Mouse (Mus musculus) heart, embryonic 11.5 days (tissue): Measurements from ENCODE around the gene Ercc2. TPM values are rescaled to one million over a fixed set of nuclear protein-coding genes. Genes with fewer than 3 reads are reported as not detected.

ENCODE experiments used
- ATAC-seq: fragments of 200-750 bp; cut with Nextera tagmentation; replicated peaks from 2 replicates; pipeline ENCODE4 v1.8.0; 2017; ENCODE audit warnings: moderate library complexity; ENCODE audit not compliant: insufficient number of reproducible peaks, low FRiP score, low TSS enrichment
- H3K27ac ChIP-seq: fragments of 300-500 bp; sonication (generic); 2 replicates; pipeline ENCODE4 v1.5.1; 2014; ENCODE audit warnings: mild to moderate bottlenecking, low read depth, low read length
- H3K27me3 ChIP-seq: fragments of 300-500 bp; sonication (generic); 2 replicates; pipeline ENCODE4 v1.6.1; 2014; ENCODE audit warnings: mild to moderate bottlenecking, low read length, mixed read lengths; ENCODE audit not compliant: control insufficient read depth, insufficient read depth
- H3K36me3 ChIP-seq: fragments of 300-500 bp; sonication (generic); 2 replicates; pipeline ENCODE4 v1.6.1; 2014; ENCODE audit warnings: mild to moderate bottlenecking, low read length, moderate library complexity, mixed read lengths; ENCODE audit not compliant: control insufficient read depth, insufficient read depth
- H3K4me1 ChIP-seq: fragments of 300-500 bp; sonication (generic); 2 replicates; pipeline ENCODE4 v1.6.1; 2014; ENCODE audit warnings: low read length; ENCODE audit not compliant: control insufficient read depth, insufficient read depth
- H3K4me2 ChIP-seq: fragments of 300-500 bp; sonication (generic); 2 replicates; pipeline ENCODE4 v1.6.1; 2014; ENCODE audit warnings: mild to moderate bottlenecking, moderate library complexity
- H3K4me3 ChIP-seq: fragments of 300-500 bp; sonication (generic); 2 replicates; pipeline ENCODE4 v1.5.1; 2014; ENCODE audit warnings: low read depth, low read length
- H3K9ac ChIP-seq: fragments of 300-500 bp; sonication (generic); 2 replicates; pipeline ENCODE4 v1.6.1; 2014; ENCODE audit warnings: mild to moderate bottlenecking, low read depth, low read length, moderate library complexity
- H3K9me3 ChIP-seq: fragments of 300-500 bp; sonication (generic); replicated peaks from 2 replicates; pipeline ENCODE4 v1.6.1; 2016; ENCODE audit warnings: low read length; ENCODE audit not compliant: control insufficient read depth
- WGBS: fragments of 180-500 bp; shearing (Covaris S2); extraction: QIAGEN DNeasy Blood & Tissue Kit; methylation state at CpG from one replicate; pipeline ENCODE4 v1.1.7; 2014; ENCODE audit not compliant: insufficient replicate concordance; 5-methylcytosine and 5-hydroxymethylcytosine counted together
- polyA plus RNA-seq: library from polyadenylated mRNA; unstranded; fragments of >200 nt; fragmentation: Nextera tagmentation; extraction: Ambion mirVana; gene quantifications from 2 replicates; pipeline ENCODE4 v1.2.1, GENCODE M21; 2014

Gene Ercc2
- polyA plus RNA-seq, 1 experiment from 2014 or later: 6.1 TPM

DNA sequence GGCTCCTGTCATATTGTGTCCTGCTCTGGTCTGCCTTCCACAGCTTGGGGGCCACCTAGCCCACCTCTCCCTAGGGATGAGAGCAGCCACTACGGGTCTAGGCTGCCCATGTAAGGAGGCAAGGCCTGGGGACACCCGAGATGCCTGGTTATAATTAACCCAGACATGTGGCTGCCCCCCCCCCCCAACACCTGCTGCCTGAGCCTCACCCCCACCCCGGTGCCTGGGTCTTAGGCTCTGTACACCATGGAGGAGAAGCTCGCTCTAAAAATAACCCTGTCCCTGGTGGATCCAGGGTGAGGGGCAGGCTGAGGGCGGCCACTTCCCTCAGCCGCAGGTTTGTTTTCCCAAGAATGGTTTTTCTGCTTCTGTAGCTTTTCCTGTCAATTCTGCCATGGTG, 27.9 kb downstream of the Ercc2 start:
- Histone ChIP-seq H3K4me3 (no peak overlapping the region), H3K27ac (peak overlapping the region; percentile 80)

GRCm38 (mm10) chr7:19410766-19411344, 29.0 kb downstream of the Ercc2 start:
- ATAC-seq: no peak
- Histone ChIP-seq H3K4me1 (peaks cover 22% of the 10 kb centered on the region), H3K27ac (no peak overlapping the region), H3K4me2 (no peak overlapping the region), H3K9ac (no peak overlapping the region), H3K36me3 (no peaks in the 10 kb centered on the region), H3K4me3 (no peak overlapping the region), H3K9me3 (no peaks in the 10 kb centered on the region), H3K27me3 (peaks cover 4% of the 10 kb centered on the region; the same call in 1 of the 2 replicates)
- WGBS: 65% methylated on average over 11 of the region's 11 CpGs

More for the DNA sequence above, 27.9 kb downstream of the Ercc2 start:
- Histone ChIP-seq H3K4me1 (peaks cover 22% of the 10 kb centered on the region), H3K9me3 (no peaks in the 10 kb centered on the region), H3K36me3 (no peaks in the 10 kb centered on the region), H3K4me2 (peak overlapping the region; percentile 37), H3K27me3 (peaks cover 5% of the 10 kb centered on the region; the same call in 1 of the 2 replicates), H3K9ac (peak overlapping the region; percentile 49; the same call in 1 of the 2 replicates)
- WGBS: 22% methylated on average over 6 of the region's 6 CpGs
- ATAC-seq: peak; percentile 51

DNA sequence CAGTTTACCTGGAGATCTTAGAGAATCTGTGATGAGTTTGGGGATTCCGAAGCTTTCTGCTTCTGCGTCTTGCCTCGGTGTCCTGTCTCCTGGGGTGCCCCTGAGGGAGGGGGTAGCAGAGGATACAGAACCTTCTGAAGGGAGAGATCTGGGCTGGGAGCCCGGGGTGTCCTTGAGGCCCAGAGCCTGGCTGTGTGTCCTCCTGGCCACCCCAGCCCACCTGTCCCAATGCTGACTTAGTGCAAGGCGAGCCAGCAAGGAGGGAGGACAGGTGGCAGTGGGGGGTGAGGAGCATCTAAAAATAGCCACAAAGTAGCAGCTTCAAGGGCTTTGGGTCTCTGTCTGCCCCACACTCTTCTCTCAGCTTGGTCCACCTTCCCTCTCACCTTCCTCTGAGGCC, 30.0 kb downstream of the Ercc2 start:
- no peaks in the 10 kb centered on the region for H3K36me3 ChIP-seq
- 0 out of 2 replicates have a peak overlapping the region, but pooled peaks have one; percentile 22 for H3K27ac ChIP-seq
- no peak for ATAC-seq
- no peak overlapping the region for H3K9ac ChIP-seq
- WGBS: 75% methylated on average over 5 of the region's 5 CpGs
- peaks cover 5% of the 10 kb centered on the region; the same call in 1 of the 2 replicates for H3K27me3 ChIP-seq
- no peaks in the 10 kb centered on the region for H3K9me3 ChIP-seq
- peaks cover 23% of the 10 kb centered on the region for H3K4me1 ChIP-seq
- no peak overlapping the region for H3K4me2 ChIP-seq
- H3K4me3 ChIP-seq: 0 out of 2 replicates have a peak overlapping the region, but pooled peaks have one; percentile 5

GRCm38 (mm10) chr7:19413525-19413924, 31.7 kb downstream of the Ercc2 start:
- H3K36me3 ChIP-seq: no peaks in the 10 kb centered on the region
- no peak overlapping the region for H3K9ac ChIP-seq
- H3K4me1 ChIP-seq: peaks cover 27% of the 10 kb centered on the region
- H3K27ac ChIP-seq: no peak overlapping the region
- no peak for ATAC-seq
- H3K27me3 ChIP-seq: peaks cover 10% of the 10 kb centered on the region
- no peaks in the 10 kb centered on the region for H3K9me3 ChIP-seq
- no peak overlapping the region for H3K4me3 ChIP-seq
- WGBS: 78% methylated on average over 3 of the region's 3 CpGs
- H3K4me2 ChIP-seq: no peak overlapping the region

DNA sequence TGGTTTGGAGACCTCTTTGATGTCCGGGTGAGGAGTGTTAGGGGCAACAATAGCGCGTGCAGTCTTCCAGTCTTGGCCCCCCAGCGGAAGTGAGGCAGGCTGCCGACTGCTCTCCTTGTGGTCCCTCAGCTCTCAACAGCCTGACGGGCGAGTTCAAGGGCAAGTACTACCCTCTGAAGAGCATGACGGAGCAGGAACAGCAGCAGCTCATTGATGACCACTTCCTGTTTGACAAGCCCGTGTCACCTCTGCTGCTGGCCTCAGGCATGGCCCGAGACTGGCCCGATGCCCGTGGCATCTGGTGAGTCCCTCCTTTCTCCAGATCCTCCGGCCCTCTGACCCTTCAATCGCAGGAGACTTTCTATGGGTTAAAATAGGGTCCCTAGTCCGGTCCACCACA, 34.8 kb downstream of the Ercc2 start:
- ATAC-seq: no peak
- peaks cover 29% of the 10 kb centered on the region for H3K27me3 ChIP-seq
- H3K4me1 ChIP-seq: 0 out of 2 replicates have a peak, but pooled peaks cover 12% of the 10 kb centered on the region
- 0 out of 2 replicates have a peak overlapping the region, but pooled peaks have one; percentile 0 for H3K4me2 ChIP-seq
- no peak overlapping the region for H3K4me3 ChIP-seq
- no peak overlapping the region for H3K9ac ChIP-seq
- 61% methylated on average over 15 of the region's 15 CpGs for WGBS
- no peaks in the 10 kb centered on the region for H3K36me3 ChIP-seq
- no peaks in the 10 kb centered on the region for H3K9me3 ChIP-seq
- H3K27ac ChIP-seq: no peak overlapping the region

DNA sequence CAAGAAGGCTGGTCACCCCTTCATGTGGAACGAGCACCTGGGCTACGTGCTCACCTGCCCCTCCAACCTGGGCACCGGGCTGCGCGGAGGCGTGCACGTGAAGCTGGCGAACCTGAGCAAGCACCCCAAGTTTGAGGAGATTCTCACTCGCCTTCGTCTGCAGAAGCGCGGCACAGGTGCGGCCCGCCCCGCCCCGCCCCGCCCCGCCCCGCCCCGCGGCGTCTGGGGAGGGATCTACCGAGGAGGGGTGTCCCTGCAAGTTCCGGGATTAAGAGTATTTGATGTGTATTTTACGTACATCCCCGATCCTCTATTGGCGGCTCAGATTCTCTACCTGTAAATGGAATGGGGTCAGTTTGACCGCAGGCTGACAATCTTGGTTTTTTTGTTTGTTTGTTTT, 38.3 kb downstream of the Ercc2 start:
- no peak for ATAC-seq
- no peak overlapping the region for H3K4me3 ChIP-seq
- H3K36me3 ChIP-seq: no peaks in the 10 kb centered on the region
- 6% methylated on average over 28 of the region's 28 CpGs for WGBS
- H3K4me2 ChIP-seq: peak overlapping the region; percentile 27; the same call in 1 of the 2 replicates
- H3K9ac ChIP-seq: no peak overlapping the region
- H3K9me3 ChIP-seq: no peaks in the 10 kb centered on the region
- H3K27me3 ChIP-seq: peaks cover 26% of the 10 kb centered on the region
- 0 out of 2 replicates have a peak, but pooled peaks cover 8% of the 10 kb centered on the region for H3K4me1 ChIP-seq
- no peak overlapping the region for H3K27ac ChIP-seq

GRCm38 (mm10) chr7:19420821-19421636, 39.2 kb downstream of the Ercc2 start:
- Histone ChIP-seq H3K27ac (no peak overlapping the region), H3K27me3 (peaks cover 26% of the 10 kb centered on the region), H3K4me2 (peak overlapping the region; percentile 75), H3K4me1 (0 out of 2 replicates have a peak, but pooled peaks cover 8% of the 10 kb centered on the region), H3K36me3 (peaks cover 3% of the 10 kb centered on the region; the same call in 1 of the 2 replicates), H3K4me3 (peak overlapping the region; percentile 38), H3K9me3 (no peaks in the 10 kb centered on the region), H3K9ac (no peak overlapping the region)
- 12% methylated on average over 43 of the region's 43 CpGs for WGBS
- peak; percentile 86 for ATAC-seq

GRCm38 (mm10) chr7:19423083-19423482, 41.3 kb downstream of the Ercc2 start:
- Histone ChIP-seq H3K27me3 (peaks cover 20% of the 10 kb centered on the region), H3K4me2 (no peak overlapping the region), H3K27ac (no peak overlapping the region), H3K36me3 (peaks cover 17% of the 10 kb centered on the region), H3K9ac (no peak overlapping the region), H3K9me3 (no peaks in the 10 kb centered on the region), H3K4me1 (0 out of 2 replicates have a peak, but pooled peaks cover 3% of the 10 kb centered on the region), H3K4me3 (no peak overlapping the region)
- no peak for ATAC-seq
- 86% methylated on average over 3 of the region's 3 CpGs for WGBS
